Mouse (Mus musculus): ENCODE results near the gene Gm2022. TPM values are rescaled to one million over a fixed set of nuclear protein-coding genes. Genes with fewer than 3 reads are reported as not detected.

Gm2022 gene
- polyA plus RNA-seq (2015; fragmentation: Nextera tagmentation; extraction: Ambion mirVana): not detected in 2 replicates

GRCm38 (mm10) chr12:87895070-87895469 lies at the start of gene Gm2022:
Gene Gm2022, plus strand, starts transcription at chr12:87895370.

GRCm38 (mm10) chr12:87873772-87874171 lies 21.4 kb upstream of the Gm2022 start, which contains the start of gene Gm2016:
Gene Gm2016, plus strand, starts transcription at chr12:87874072.

GRCm38 (mm10) chr12:87919721-87920120 lies 24.6 kb downstream of the Gm2022 start, which contains the start of gene Gm2035:
Gene Gm2035, minus strand, starts transcription at chr12:87919857.

Other genes starting within 250 kb of the Gm2022 start
- gene Gm21319, start 119.6 kb upstream of the Gm2022 start, polyA plus RNA-seq (2015; fragmentation: Nextera tagmentation; extraction: Ambion mirVana): not detected in 2 replicates
- gene Gm21936, start 99.9 kb upstream of the Gm2022 start, polyA plus RNA-seq (2015; fragmentation: Nextera tagmentation; extraction: Ambion mirVana): not detected in 2 replicates
- gene BB287469, start 78.8 kb upstream of the Gm2022 start, polyA plus RNA-seq (2015; fragmentation: Nextera tagmentation; extraction: Ambion mirVana): not detected in 2 replicates
- gene Gm2001, start 53.0 kb upstream of the Gm2022 start, polyA plus RNA-seq (2015; fragmentation: Nextera tagmentation; extraction: Ambion mirVana): not detected in 2 replicates
- gene Gm2016, start 21.3 kb upstream of the Gm2022 start, polyA plus RNA-seq (2015; fragmentation: Nextera tagmentation; extraction: Ambion mirVana): not detected in 2 replicates
- not detected in 2 replicates for gene Gm2035, start 24.5 kb downstream of the Gm2022 start, polyA plus RNA-seq (2015; fragmentation: Nextera tagmentation; extraction: Ambion mirVana)
- not detected in 2 replicates for gene Gm2042, start 58.7 kb downstream of the Gm2022 start, polyA plus RNA-seq (2015; fragmentation: Nextera tagmentation; extraction: Ambion mirVana)
- gene Gm2075, start 116.5 kb downstream of the Gm2022 start, polyA plus RNA-seq (2015; fragmentation: Nextera tagmentation; extraction: Ambion mirVana): not detected in 2 replicates
- not detected in 2 replicates for gene Gm6803, start 123.4 kb downstream of the Gm2022 start, polyA plus RNA-seq (2015; fragmentation: Nextera tagmentation; extraction: Ambion mirVana)
- gene Gm2056, start 131.6 kb downstream of the Gm2022 start, polyA plus RNA-seq (2015; fragmentation: Nextera tagmentation; extraction: Ambion mirVana): not detected in 2 replicates
- gene Gm16368, start 188.3 kb downstream of the Gm2022 start, polyA plus RNA-seq (2015; fragmentation: Nextera tagmentation; extraction: Ambion mirVana): not detected in 2 replicates